ENCODE assay signal across 8 mouse cellular contexts in genomic region chr12:87199206-87199972, GRCm38 (mm10). TPM values are rescaled to one million over a fixed set of nuclear protein-coding genes. Genes with fewer than 3 reads are reported as not detected.
DNase-seq lines count a peak whose midpoint lies in the region; ATAC-seq lines count a peak whose summit lies in the region.

Gene Samd15, plus strand, starts transcription at chr12:87199723.

- H3K9me3 ChIP-seq in intestine, embryonic 16.5 days (ENCODE audit: control insufficient read depth, low read length): no peaks in the 10 kb centered on the region
- H3K9me3 ChIP-seq in limb, embryonic 13.5 days: no peaks in the 10 kb centered on the region
- no peaks in the 10 kb centered on the region for H3K9me3 ChIP-seq in midbrain, embryonic 13.5 days
- H3K9me3 ChIP-seq in stomach, embryonic 14.5 days (ENCODE audit: control insufficient read depth, low read depth, low read length): no peaks in the 10 kb centered on the region

- H3K9ac ChIP-seq in intestine, embryonic 16.5 days (ENCODE audit: low read depth, low read length): peak within 1 kb of the TSS; percentile 90
- H3K9ac ChIP-seq in limb, embryonic 13.5 days: peak within 1 kb of the TSS; percentile 88
- peak within 1 kb of the TSS; percentile 96 for H3K9ac ChIP-seq in midbrain, embryonic 13.5 days (replicated peaks)
- peak within 1 kb of the TSS; percentile 86 for H3K9ac ChIP-seq in stomach, embryonic 14.5 days (replicated peaks; ENCODE audit: low read depth, low read length)

- peak within 1 kb of the TSS; percentile 91 for H3K4me3 ChIP-seq in intestine, embryonic 16.5 days (ENCODE audit: low read length)
- H3K4me3 ChIP-seq in limb, embryonic 13.5 days: peak within 1 kb of the TSS; percentile 86
- H3K4me3 ChIP-seq in midbrain, embryonic 13.5 days (replicated peaks): peak within 1 kb of the TSS; percentile 82
- peak within 1 kb of the TSS; percentile 92 for H3K4me3 ChIP-seq in stomach, embryonic 14.5 days (ENCODE audit: low read depth, low read length)

- H3K4me1 ChIP-seq in intestine, embryonic 16.5 days (ENCODE audit: control insufficient read depth, insufficient read depth, low read length): peaks cover 4% of the 10 kb centered on the region
- H3K4me1 ChIP-seq in limb, embryonic 13.5 days: peaks cover 23% of the 10 kb centered on the region
- H3K4me1 ChIP-seq in midbrain, embryonic 13.5 days (replicated peaks): peaks cover 22% of the 10 kb centered on the region
- H3K4me1 ChIP-seq in stomach, embryonic 14.5 days (ENCODE audit: control insufficient read depth, insufficient read depth, low read length): peaks cover 6% of the 10 kb centered on the region; the same call in 1 of the 2 replicates

- peak within 1 kb of the TSS; percentile 90 for H3K4me2 ChIP-seq in intestine, embryonic 16.5 days (ENCODE audit: low read depth, low read length)
- H3K4me2 ChIP-seq in limb, embryonic 13.5 days (replicated peaks): peak within 1 kb of the TSS; percentile 87
- H3K4me2 ChIP-seq in midbrain, embryonic 13.5 days (replicated peaks): peak within 1 kb of the TSS; percentile 81
- peak within 1 kb of the TSS; percentile 87 for H3K4me2 ChIP-seq in stomach, embryonic 14.5 days (replicated peaks; ENCODE audit: low read depth, low read length)

- DNase-seq in right cerebral cortex, adult 18-20 months: peak; percentile 43
- no peak for DNase-seq in right cerebral cortex, postnatal 4 days
- DNase-seq in cerebellum, postnatal 25 days: peak; percentile 53 to 59
- peak; percentile 36 to 54 for DNase-seq in heart, adult 18-20 months

- H3K27ac ChIP-seq in intestine, embryonic 16.5 days (ENCODE audit: low read length): peak within 1 kb of the TSS; percentile 37; the same call in 1 of the 2 replicates
- H3K27ac ChIP-seq in limb, embryonic 13.5 days: peak within 1 kb of the TSS; percentile 58; the same call in 1 of the 2 replicates
- peak within 1 kb of the TSS; percentile 93 for H3K27ac ChIP-seq in midbrain, embryonic 13.5 days
- peak within 1 kb of the TSS; percentile 71; the same call in 1 of the 2 replicates for H3K27ac ChIP-seq in stomach, embryonic 14.5 days (ENCODE audit: low read length)

- H3K36me3 ChIP-seq in intestine, embryonic 16.5 days (ENCODE audit: control insufficient read depth, insufficient read depth, low read length): no peaks in the 10 kb centered on the region
- no peaks in the 10 kb centered on the region for H3K36me3 ChIP-seq in limb, embryonic 13.5 days
- H3K36me3 ChIP-seq in midbrain, embryonic 13.5 days: no peaks in the 10 kb centered on the region
- no peaks in the 10 kb centered on the region for H3K36me3 ChIP-seq in stomach, embryonic 14.5 days (ENCODE audit: control insufficient read depth, insufficient read depth, low read length)

- 1% methylated on average over 38 of the region's 38 CpGs for WGBS in intestine, embryonic 16.5 days
- WGBS in limb, embryonic 13.5 days: under 1% methylated on average over 37 of the region's 38 CpGs
- WGBS in midbrain, embryonic 13.5 days: under 1% methylated on average over 38 of the region's 38 CpGs
- WGBS in stomach, embryonic 14.5 days: under 1% methylated on average over 36 of the region's 38 CpGs

- H3K27me3 ChIP-seq in intestine, embryonic 16.5 days (replicated peaks; ENCODE audit: control insufficient read depth, insufficient read depth, low read length): no peaks in the 10 kb centered on the region
- H3K27me3 ChIP-seq in limb, embryonic 13.5 days: 0 out of 2 replicates have a peak, but pooled peaks cover 7% of the 10 kb centered on the region
- H3K27me3 ChIP-seq in midbrain, embryonic 13.5 days: 0 out of 2 replicates have a peak, but pooled peaks cover 6% of the 10 kb centered on the region
- no peaks in the 10 kb centered on the region for H3K27me3 ChIP-seq in stomach, embryonic 14.5 days (ENCODE audit: control insufficient read depth, insufficient read depth, low read length)

- ATAC-seq in intestine, embryonic 16.5 days: peak; percentile 69
- peak; percentile 20 for ATAC-seq in limb, embryonic 13.5 days (ENCODE audit: low FRiP score, low read depth)
- no peak; the same call in 1 of the 2 replicates for ATAC-seq in midbrain, embryonic 13.5 days
- ATAC-seq in stomach, embryonic 14.5 days (ENCODE audit: insufficient number of reproducible peaks, insufficient read depth, low FRiP score, low read depth): peak; percentile 39; the same call in 1 of the 2 replicates

RNA-seq across cellular contexts. Expression of gene Samd15, which starts in this region (rescaled TPM):
- total RNA-seq in heart, adult 18-20 months (2021): under 1 TPM; 0.26 to 0.30 TPM
- 0.69 and 1.3 TPM in 2 replicates for polyA plus RNA-seq in intestine, embryonic 16.5 days (2015; fragmentation: Nextera tagmentation; extraction: Ambion mirVana)
- 1.6 and 2.0 TPM in 2 replicates for polyA plus RNA-seq in limb, embryonic 13.5 days (2015; fragmentation: Nextera tagmentation; extraction: Ambion mirVana)
- polyA plus RNA-seq in midbrain, embryonic 13.5 days (2015; fragmentation: Nextera tagmentation; extraction: Ambion mirVana): 1.5 and 1.9 TPM in 2 replicates
- polyA plus RNA-seq in stomach, embryonic 14.5 days (2014; fragmentation: Nextera tagmentation; extraction: Ambion mirVana): 1.1 and 2.4 TPM in 2 replicates

Comparison
In these comparisons a context has a peak if more than half of its experiments do, and no peak if none do; other contexts are left out.
1. Peak in DNase-seq in heart, adult 18-20 months; RNA of the gene not detected or under 1 TPM.
2. H3K27ac ChIP-seq: peak in every context shown above with its lines; median percentile 93 in midbrain, embryonic 13.5 days; 71 in stomach, embryonic 14.5 days; 58 in limb, embryonic 13.5 days; 37 in intestine, embryonic 16.5 days.